Mouse (Mus musculus): Measurements from ENCODE around the gene Pla2g2e.
"Not testable (repeated sequence)": the region's sequence is repeated elsewhere in the genome, so short reads cannot be mapped to it uniquely, and the experiment has no call there.

Pla2g2e gene

DNA sequence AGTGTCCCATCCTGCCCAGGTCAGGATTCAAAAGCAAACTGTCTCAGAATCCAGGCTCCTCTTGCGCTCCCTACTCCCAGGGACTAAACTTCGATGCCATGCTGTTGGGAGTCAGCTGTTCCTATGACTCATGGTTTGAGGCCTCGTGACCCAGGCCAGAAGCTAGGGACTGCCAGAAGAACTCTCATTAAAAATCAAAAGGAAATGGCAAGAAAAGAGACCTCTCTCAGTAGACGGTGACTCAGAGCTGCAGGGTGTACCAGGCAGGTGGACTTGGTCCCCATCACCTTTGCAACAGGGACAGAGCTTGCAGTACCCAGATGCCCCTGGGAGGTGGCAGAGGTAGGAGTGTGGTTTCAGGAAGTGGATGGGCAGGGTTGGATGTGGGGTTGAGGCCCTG is at the start of gene Pla2g2e:
TSS of gene Pla2g2e (plus strand) at position 212 of the 400 bp plus-strand sequence.
- no peak for DNase-seq (ENCODE audit: low read depth)

- DNase-seq (ENCODE audit: low read depth), result no peak
These were observed 37.9 kb upstream of the Pla2g2e start for GRCm38 (mm10) chr4:138839806-138840205.

- DNase-seq (ENCODE audit: low read depth), result no peak
These were observed 37.0 kb upstream of the Pla2g2e start for GRCm38 (mm10) chr4:138840726-138841125.

DNA sequence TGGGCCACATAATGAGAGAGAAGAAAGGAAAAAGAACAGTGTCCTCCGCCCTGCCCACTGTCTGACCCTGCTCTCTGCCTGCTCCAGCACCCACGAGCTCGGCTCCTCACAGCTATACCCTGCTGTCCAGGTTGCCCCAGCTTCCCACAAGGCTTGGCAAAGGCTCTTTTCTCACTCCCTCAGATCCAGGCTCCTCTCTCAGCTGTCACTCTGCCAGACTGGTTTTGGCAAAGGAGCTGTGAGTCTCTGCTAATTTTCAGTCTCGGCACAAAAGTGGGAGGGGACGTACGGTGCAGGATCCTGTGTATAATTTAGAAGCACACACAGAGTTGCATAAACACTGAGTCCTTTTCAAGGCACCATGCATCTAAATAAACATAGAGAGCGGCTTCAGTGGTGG is 36.4 kb upstream of the Pla2g2e start:
- no peak for DNase-seq (ENCODE audit: low read depth)

DNA sequence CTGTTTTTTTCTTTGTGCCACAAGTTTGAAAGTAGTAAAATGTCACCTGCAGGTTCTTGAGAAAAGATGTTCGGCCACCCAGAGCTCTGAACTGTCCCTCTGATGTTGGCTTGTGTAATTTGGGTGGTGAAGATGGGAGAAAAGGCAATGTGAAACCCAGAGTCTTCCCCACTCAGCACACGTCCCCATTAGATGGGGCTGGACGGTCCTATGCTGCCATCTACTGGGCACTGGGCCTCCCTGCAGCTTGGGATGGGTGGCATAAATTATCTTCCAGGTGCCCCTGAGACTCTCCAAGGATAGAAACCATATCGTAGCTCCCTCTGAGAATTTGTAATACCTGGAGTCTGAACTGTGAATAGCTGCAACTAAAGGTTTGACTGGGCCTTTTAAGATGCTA is 26.3 kb upstream of the Pla2g2e start:
- peak; percentile 58 for DNase-seq (ENCODE audit: low read depth)

DNA sequence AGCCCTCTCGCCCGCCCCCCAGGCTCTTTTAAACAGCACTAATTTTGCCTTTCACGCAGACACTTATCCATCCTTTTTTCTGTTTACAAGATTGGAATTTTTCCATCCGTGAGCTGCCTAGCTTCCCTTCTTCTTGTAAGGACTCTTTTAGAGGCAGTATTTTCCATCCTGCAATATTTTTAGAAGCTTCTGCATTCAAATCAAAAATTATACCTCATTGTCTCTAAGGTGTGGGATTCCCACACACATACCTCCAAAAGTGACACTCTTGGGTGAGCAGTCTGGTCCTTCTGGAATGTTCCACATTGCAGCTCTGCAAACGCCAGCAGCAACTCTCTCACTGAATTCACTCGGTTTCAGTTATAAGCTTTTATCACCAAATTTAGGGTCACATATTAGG is 24.8 kb upstream of the Pla2g2e start:
- no peak for DNase-seq (ENCODE audit: low read depth)

DNA sequence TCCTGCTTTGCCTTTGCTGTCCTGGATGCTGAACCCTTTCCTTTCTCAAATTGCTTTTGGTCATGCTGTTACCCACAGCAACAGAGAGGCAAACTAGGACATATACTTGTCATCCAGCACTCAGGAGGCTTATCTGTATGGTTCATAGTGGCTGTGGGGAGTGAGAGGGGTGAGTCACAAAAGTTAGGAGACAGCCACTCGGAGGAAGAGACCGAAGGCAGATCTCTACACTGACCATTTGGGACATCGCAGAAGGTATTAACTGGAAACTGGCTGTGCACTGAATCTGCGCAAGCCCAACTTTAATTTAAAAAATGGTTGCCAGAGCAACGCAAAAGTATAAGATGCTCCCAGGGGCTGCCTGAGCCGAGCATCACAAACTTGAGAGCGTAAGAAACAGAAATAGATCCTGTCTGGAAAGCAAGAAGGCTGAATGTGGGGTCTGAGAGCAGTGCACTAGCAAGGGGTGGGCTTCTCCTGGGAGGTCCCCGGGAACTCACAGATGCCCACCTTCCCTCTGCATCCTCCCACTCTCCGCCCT is 22.6 kb upstream of the Pla2g2e start:
- DNase-seq (ENCODE audit: low read depth), result no peak

- peak; percentile 66 for DNase-seq (ENCODE audit: low read depth)
These were observed 21.3 kb upstream of the Pla2g2e start for GRCm38 (mm10) chr4:138856491-138856890.

GRCm38 (mm10) chr4:138857576-138857975 is 20.2 kb upstream of the Pla2g2e start:
- DNase-seq (ENCODE audit: low read depth), result no peak

- DNase-seq (ENCODE audit: low read depth), result no peak
These were observed 19.3 kb upstream of the Pla2g2e start for GRCm38 (mm10) chr4:138858446-138858845.

DNA sequence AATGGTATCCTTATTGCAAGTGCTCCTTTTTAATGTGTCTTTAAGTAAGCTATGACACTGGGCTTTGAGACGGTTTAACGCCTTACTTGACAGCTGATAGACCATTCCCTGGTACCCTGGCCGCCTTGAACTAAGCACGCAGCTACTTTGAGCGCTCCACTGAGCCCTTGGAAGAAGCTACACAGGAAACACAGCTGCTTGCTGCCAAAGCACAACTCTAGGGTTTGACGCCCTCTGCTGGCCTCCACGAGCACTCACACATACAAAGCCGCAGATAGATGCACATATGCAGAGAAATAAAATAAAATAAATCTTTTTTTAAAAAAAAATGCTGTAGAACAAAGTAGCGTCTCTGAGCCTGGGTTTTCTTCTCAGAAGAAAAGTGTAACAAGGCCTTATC is 18.5 kb upstream of the Pla2g2e start:
- no peak for DNase-seq (ENCODE audit: low read depth)

DNA sequence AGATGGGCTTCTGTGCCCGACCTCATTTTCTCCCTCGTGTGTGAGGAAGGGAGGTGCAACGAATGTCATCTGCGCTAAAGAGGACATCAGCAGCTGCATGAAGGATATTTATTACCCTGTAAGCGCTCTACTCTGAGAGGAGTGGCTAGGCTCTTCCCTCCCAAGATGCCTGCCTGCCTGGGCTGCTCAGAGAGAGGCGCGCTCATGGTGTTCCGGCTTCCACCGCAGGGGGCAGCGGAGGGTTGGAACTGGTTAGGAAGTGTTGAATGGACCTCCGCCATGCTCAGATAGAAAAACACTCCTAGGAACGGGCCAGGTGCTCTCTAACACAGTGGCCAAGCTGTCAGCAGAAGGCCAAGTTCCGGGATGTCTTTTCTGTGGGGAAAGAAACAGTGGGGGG is 18.0 kb upstream of the Pla2g2e start:
- DNase-seq (ENCODE audit: low read depth), result peak; percentile 27

- DNase-seq (ENCODE audit: low read depth), result no peak
These were observed 14.3 kb upstream of the Pla2g2e start, which contains the start of gene Pla2g5 for GRCm38 (mm10) chr4:138863344-138863998. Gene Pla2g5 (minus strand): TSS chr4:138863482.

- no peak for DNase-seq (ENCODE audit: low read depth)
These were observed 12.7 kb upstream of the Pla2g2e start for GRCm38 (mm10) chr4:138865092-138865491.

- DNase-seq (ENCODE audit: low read depth), result no peak
These were observed 11.8 kb upstream of the Pla2g2e start for GRCm38 (mm10) chr4:138865991-138866390.

- DNase-seq (ENCODE audit: low read depth), result peak; percentile 78
These were observed 11.3 kb upstream of the Pla2g2e start for GRCm38 (mm10) chr4:138866413-138866812.

- no peak for DNase-seq (ENCODE audit: low read depth)
These were observed 9.1 kb upstream of the Pla2g2e start for GRCm38 (mm10) chr4:138868666-138869065.

- no peak for DNase-seq (ENCODE audit: low read depth)
These were observed 3.9 kb upstream of the Pla2g2e start, which contains the start of gene Gm13030 for GRCm38 (mm10) chr4:138873864-138874263. Gene Gm13030 (minus strand): TSS chr4:138873964.

DNA sequence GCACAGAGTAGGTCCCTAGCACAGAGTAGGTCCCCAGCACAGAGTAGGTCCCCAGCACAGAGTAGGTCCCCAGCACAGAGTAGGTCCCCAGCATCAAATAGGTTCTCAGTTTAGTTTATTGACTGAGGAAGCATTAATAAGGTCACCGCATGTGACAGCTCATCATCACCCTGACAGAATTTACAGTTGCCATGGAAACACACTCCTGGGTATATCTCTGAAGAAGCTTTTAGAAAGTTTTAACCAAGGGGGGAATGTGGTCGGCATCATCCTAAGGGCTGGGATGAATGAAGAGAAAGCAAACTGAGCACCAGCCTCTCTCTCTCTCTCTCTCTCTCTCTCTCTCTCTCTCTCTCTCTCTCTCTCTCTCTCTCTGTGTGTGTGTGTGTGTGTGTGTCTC is 2.5 kb upstream of the Pla2g2e start:
- DNase-seq (ENCODE audit: low read depth), result not testable (repeated sequence)

- no peak for DNase-seq (ENCODE audit: low read depth)
These were observed 1.8 kb upstream of the Pla2g2e start for GRCm38 (mm10) chr4:138875986-138876385.

GRCm38 (mm10) chr4:138878783-138879182 is 1.0 kb downstream of the Pla2g2e start:
- DNase-seq (ENCODE audit: low read depth), result no peak

- DNase-seq (ENCODE audit: low read depth), result no peak
These were observed 2.1 kb downstream of the Pla2g2e start for GRCm38 (mm10) chr4:138879808-138880207.

DNA sequence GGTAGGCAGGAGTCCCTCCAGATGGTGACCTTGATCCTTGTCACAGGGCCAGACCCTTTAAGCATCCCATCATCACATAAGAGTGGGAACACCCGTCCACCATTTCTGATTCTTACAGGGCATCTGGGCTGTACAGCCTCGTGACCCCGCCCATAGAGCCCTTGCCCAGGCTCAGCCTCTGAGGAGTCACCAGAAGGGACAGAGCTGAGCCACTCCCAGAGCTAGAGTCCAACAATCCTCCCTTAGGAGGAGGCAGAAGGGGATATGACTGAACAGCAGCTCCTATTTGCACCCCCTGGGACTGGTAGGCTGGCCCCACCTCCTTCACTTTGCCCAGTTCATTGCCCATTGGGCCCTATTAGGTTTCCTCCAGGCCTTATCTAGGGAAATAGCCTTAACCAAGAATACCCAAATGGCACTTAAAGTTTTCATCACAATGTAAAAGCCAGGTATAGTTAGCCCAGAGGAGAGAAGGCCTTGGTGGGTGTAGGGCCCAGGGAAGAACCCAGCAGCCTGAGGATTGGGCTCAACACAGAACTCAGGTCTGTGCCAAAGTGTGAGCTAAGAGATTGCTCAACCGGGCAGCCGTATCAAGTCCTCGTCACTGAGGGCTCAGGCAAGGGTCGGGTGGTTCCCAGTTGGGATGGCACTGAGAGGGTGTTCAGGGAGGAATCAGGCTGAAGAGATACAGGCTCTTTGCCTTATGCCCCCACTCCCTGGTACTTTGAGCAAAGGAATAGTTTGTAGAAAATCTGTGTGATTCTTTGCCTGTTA is 3.3 kb downstream of the Pla2g2e start:
- no peak for DNase-seq (ENCODE audit: low read depth)
